Mouse (Mus musculus): Measurements from ENCODE around the gene B3gnt9. TPM values are rescaled to one million over a fixed set of nuclear protein-coding genes. Genes with fewer than 3 reads are reported as not detected.

The B3gnt9 gene
- total and polyA plus RNA-seq, 2 experiments, result 0.74 to 1.4 TPM

DNA sequence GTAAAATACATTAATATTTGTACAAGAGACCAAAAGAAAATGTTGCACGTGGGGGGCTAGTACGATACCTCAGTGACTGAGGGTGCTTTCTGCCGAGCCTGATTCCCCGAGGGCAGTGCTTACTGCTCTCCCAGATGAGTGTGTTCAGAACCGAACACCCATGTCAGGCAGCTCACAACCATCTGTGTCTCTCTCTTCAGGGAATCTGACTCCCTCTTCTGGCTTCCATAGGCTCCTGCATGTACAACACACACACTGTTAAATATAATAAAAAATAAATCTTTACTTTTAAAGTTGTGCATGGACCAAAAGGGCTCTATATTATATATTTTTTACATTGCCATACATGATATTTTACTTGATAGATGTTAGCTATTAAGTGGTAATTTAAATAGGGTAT lies 40.8 kb downstream of the B3gnt9 start:
- Histone ChIP-seq H3K27ac (replicated peaks; ENCODE audit: insufficient read depth, low read depth, low read length) (no peak overlapping the region), H3K36me3 (ENCODE audit: control insufficient read depth, insufficient read depth, low read length) (peaks cover 3% of the 10 kb centered on the region), H3K79me2 (ENCODE audit: control insufficient read depth, insufficient read depth, low read length) (no peaks in the 10 kb centered on the region; the same call in 1 of the 2 replicates), H3K4me3 (ENCODE audit: insufficient read depth, low read depth, low read length) (no peak overlapping the region), H3K27me3 (ENCODE audit: control insufficient read depth, insufficient read depth, low read length) (no peaks in the 10 kb centered on the region), H3K9ac (ENCODE audit: low read depth, low read length) (no peak overlapping the region), H3K4me1 (ENCODE audit: control insufficient read depth, insufficient read depth, low read length) (peaks cover 6% of the 10 kb centered on the region; the same call in 1 of the 2 replicates)
- TF ChIP-seq POLR2A (IDR thresholded peaks at IDR 0.05; ENCODE audit: extremely low read depth, insufficient read depth, low read length) (no peak), CTCF (IDR thresholded peaks at IDR 0.05; ENCODE audit: low read depth, low read length) (peak; percentile 23; the same call in 1 of the 2 replicates)
- no peak for DNase-seq (ENCODE audit: extremely low read depth, low read depth, low spot score)
- WGBS, result 95% methylated on average over 5 of the region's 5 CpGs

DNA sequence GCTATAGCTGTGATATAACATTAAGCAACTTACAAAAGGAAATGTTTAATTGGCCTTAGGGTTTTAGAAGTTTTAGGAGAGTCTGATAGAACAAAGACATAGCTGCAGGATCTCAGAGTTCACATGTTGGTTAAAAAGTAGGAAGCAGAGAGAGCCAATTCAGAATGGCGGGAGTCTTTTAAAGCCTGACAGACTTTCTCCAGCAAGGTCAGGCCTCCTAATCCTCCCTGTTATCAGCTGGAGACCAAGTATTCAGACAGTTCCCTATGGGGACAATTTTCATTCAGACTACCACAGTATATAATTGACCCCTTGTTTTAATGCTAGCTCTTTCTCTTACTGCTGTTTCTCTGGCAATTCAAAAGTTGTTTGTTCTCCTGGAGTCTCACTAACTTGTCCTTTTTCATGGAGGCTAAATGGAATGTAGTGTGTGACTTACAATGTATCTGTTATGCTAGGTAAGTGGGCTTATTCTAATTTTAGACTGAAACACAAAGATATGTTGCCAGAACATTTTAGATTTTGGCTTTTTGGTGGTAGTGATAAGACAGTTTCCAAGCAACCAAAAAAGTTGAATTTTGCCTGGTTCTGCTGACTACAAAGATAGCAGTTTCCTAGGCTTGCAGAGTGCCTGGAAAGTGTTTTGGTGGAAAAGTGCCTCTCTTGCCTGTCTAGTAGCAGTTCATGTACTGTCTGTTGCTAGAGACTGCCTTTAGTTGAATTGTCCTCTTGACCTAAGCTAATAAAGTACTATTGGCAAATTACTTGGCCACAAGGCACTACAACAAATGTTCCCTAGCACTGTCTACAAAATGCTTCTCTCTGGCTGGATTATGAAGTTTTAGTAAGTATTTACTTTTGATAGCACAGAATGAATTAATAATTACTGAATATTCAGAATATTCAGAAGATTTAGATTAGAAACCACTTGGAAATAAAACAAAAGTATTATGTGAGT lies 45.5 kb downstream of the B3gnt9 start:
- peaks cover 8% of the 10 kb centered on the region; the same call in 1 of the 2 replicates for H3K4me1 ChIP-seq (ENCODE audit: control insufficient read depth, insufficient read depth, low read length)
- H3K27ac ChIP-seq (replicated peaks; ENCODE audit: insufficient read depth, low read depth, low read length), result peak overlapping the region; percentile 55; the same call in 1 of the 2 replicates
- H3K36me3 ChIP-seq (ENCODE audit: control insufficient read depth, insufficient read depth, low read length), result peaks cover 4% of the 10 kb centered on the region; the same call in 1 of the 2 replicates
- peak; percentile 86 for DNase-seq (ENCODE audit: extremely low read depth, low read depth, low spot score)
- 67% methylated on average over 1 of the region's 1 CpGs for WGBS
- no peak overlapping the region for H3K4me3 ChIP-seq (ENCODE audit: insufficient read depth, low read depth, low read length)
- no peaks in the 10 kb centered on the region for H3K27me3 ChIP-seq (ENCODE audit: control insufficient read depth, insufficient read depth, low read length)
- no peaks in the 10 kb centered on the region; the same call in 1 of the 2 replicates for H3K79me2 ChIP-seq (ENCODE audit: control insufficient read depth, insufficient read depth, low read length)
- H3K9ac ChIP-seq (ENCODE audit: low read depth, low read length), result no peak overlapping the region
- TF ChIP-seq POLR2A (IDR thresholded peaks at IDR 0.05; ENCODE audit: extremely low read depth, insufficient read depth, low read length) (no peak), CTCF (IDR thresholded peaks at IDR 0.05; ENCODE audit: low read depth, low read length) (no peak)

GRCm38 (mm10) chr8:105207675-105208273 lies 47.2 kb downstream of the B3gnt9 start:
- Histone ChIP-seq H3K36me3 (ENCODE audit: control insufficient read depth, insufficient read depth, low read length) (peaks cover 8% of the 10 kb centered on the region), H3K27ac (replicated peaks; ENCODE audit: insufficient read depth, low read depth, low read length) (no peak overlapping the region), H3K4me1 (ENCODE audit: control insufficient read depth, insufficient read depth, low read length) (peaks cover 8% of the 10 kb centered on the region; the same call in 1 of the 2 replicates), H3K27me3 (ENCODE audit: control insufficient read depth, insufficient read depth, low read length) (no peaks in the 10 kb centered on the region), H3K4me3 (ENCODE audit: insufficient read depth, low read depth, low read length) (no peak overlapping the region), H3K79me2 (ENCODE audit: control insufficient read depth, insufficient read depth, low read length) (no peaks in the 10 kb centered on the region; the same call in 1 of the 2 replicates), H3K9ac (ENCODE audit: low read depth, low read length) (no peak overlapping the region)
- TF ChIP-seq POLR2A (IDR thresholded peaks at IDR 0.05; ENCODE audit: extremely low read depth, insufficient read depth, low read length), result no peak
- TF ChIP-seq CTCF (IDR thresholded peaks at IDR 0.05; ENCODE audit: low read depth, low read length), result no peak
- DNase-seq (ENCODE audit: extremely low read depth, low read depth, low spot score), result no peak
- 92% methylated on average over 2 of the region's 2 CpGs for WGBS

GRCm38 (mm10) chr8:105206766-105207275 lies 48.1 kb downstream of the B3gnt9 start:
- 31% methylated on average over 7 of the region's 7 CpGs for WGBS
- H3K27me3 ChIP-seq (ENCODE audit: control insufficient read depth, insufficient read depth, low read length), result no peaks in the 10 kb centered on the region
- no peak overlapping the region for H3K27ac ChIP-seq (replicated peaks; ENCODE audit: insufficient read depth, low read depth, low read length)
- TF ChIP-seq CTCF (IDR thresholded peaks at IDR 0.05; ENCODE audit: low read depth, low read length) (no peak), POLR2A (IDR thresholded peaks at IDR 0.05; ENCODE audit: extremely low read depth, insufficient read depth, low read length) (no peak)
- no peak overlapping the region for H3K4me3 ChIP-seq (ENCODE audit: insufficient read depth, low read depth, low read length)
- no peaks in the 10 kb centered on the region for H3K79me2 ChIP-seq (ENCODE audit: control insufficient read depth, insufficient read depth, low read length)
- no peak overlapping the region for H3K9ac ChIP-seq (ENCODE audit: low read depth, low read length)
- peaks cover 8% of the 10 kb centered on the region; the same call in 1 of the 2 replicates for H3K4me1 ChIP-seq (ENCODE audit: control insufficient read depth, insufficient read depth, low read length)
- peaks cover 12% of the 10 kb centered on the region for H3K36me3 ChIP-seq (ENCODE audit: control insufficient read depth, insufficient read depth, low read length)
- DNase-seq (ENCODE audit: extremely low read depth, low read depth, low spot score), result no peak

- H3K79me2 ChIP-seq (ENCODE audit: control insufficient read depth, insufficient read depth, low read length), result no peaks in the 10 kb centered on the region
- no peak for DNase-seq (ENCODE audit: extremely low read depth, low read depth, low spot score)
- no peak overlapping the region for H3K4me3 ChIP-seq (ENCODE audit: insufficient read depth, low read depth, low read length)
- WGBS, result 94% methylated on average over 1 of the region's 1 CpGs
- H3K36me3 ChIP-seq (ENCODE audit: control insufficient read depth, insufficient read depth, low read length), result peaks cover 14% of the 10 kb centered on the region
- no peak overlapping the region for H3K9ac ChIP-seq (ENCODE audit: low read depth, low read length)
- peaks cover 8% of the 10 kb centered on the region; the same call in 1 of the 2 replicates for H3K4me1 ChIP-seq (ENCODE audit: control insufficient read depth, insufficient read depth, low read length)
- H3K27me3 ChIP-seq (ENCODE audit: control insufficient read depth, insufficient read depth, low read length), result no peaks in the 10 kb centered on the region
- no peak overlapping the region for H3K27ac ChIP-seq (replicated peaks; ENCODE audit: insufficient read depth, low read depth, low read length)
- TF ChIP-seq POLR2A (IDR thresholded peaks at IDR 0.05; ENCODE audit: extremely low read depth, insufficient read depth, low read length) (no peak), CTCF (IDR thresholded peaks at IDR 0.05; ENCODE audit: low read depth, low read length) (no peak)
These were observed 49.2 kb downstream of the B3gnt9 start for GRCm38 (mm10) chr8:105205748-105206147.

Other genes starting within 250 kb of the B3gnt9 start
- gene Ces3a, start 206.6 kb downstream of the B3gnt9 start, total RNA-seq (2014; rRNA removed), result 819 and 925 TPM in 2 replicates
- 768 and 1,045 TPM in 2 replicates for gene Ces3a, start 206.6 kb downstream of the B3gnt9 start, polyA plus RNA-seq (2012; rRNA removed)
- gene Ces3b, start 171.4 kb downstream of the B3gnt9 start, total RNA-seq (2014; rRNA removed), result 271 and 504 TPM in 2 replicates
- gene Ces3b, start 171.4 kb downstream of the B3gnt9 start, polyA plus RNA-seq (2012; rRNA removed), result 213 and 453 TPM in 2 replicates
- gene Ces4a, start 123.4 kb downstream of the B3gnt9 start, total RNA-seq (2014; rRNA removed), result 0.13 and 0.55 TPM in 2 replicates
- gene Ces4a, start 123.4 kb downstream of the B3gnt9 start, polyA plus RNA-seq (2012; rRNA removed), result 0.09 and 0.93 TPM in 2 replicates
- gene Cbfb, start 84.5 kb downstream of the B3gnt9 start, total RNA-seq (2014; rRNA removed), result 13.2 and 15.7 TPM in 2 replicates
- gene Cbfb, start 84.5 kb downstream of the B3gnt9 start, polyA plus RNA-seq (2012; rRNA removed), result 1.8 and 2.8 TPM in 2 replicates
- gene D230025D16Rik, start 30.0 kb downstream of the B3gnt9 start, total RNA-seq (2014; rRNA removed), result 67.3 and 67.5 TPM in 2 replicates
- 39.0 and 54.9 TPM in 2 replicates for gene D230025D16Rik, start 30.0 kb downstream of the B3gnt9 start, polyA plus RNA-seq (2012; rRNA removed)
- gene Tradd, start 9.5 kb upstream of the B3gnt9 start, total RNA-seq (2014; rRNA removed), result 11.8 and 12.3 TPM in 2 replicates
- gene Tradd, start 9.5 kb upstream of the B3gnt9 start, polyA plus RNA-seq (2012; rRNA removed), result 16.1 and 18.6 TPM in 2 replicates
- 1.9 and 3.4 TPM in 2 replicates for gene Fbxl8, start 9.5 kb upstream of the B3gnt9 start, total RNA-seq (2014; rRNA removed)
- 6.7 and 7.3 TPM in 2 replicates for gene Fbxl8, start 9.5 kb upstream of the B3gnt9 start, polyA plus RNA-seq (2012; rRNA removed)
- gene Hsf4, start 14.6 kb upstream of the B3gnt9 start, total RNA-seq (2014; rRNA removed), result 4.4 and 4.8 TPM in 2 replicates
- 9.4 and 11.0 TPM in 2 replicates for gene Hsf4, start 14.6 kb upstream of the B3gnt9 start, polyA plus RNA-seq (2012; rRNA removed)
- 0.27 and 0.37 TPM in 2 replicates for gene Nol3, start 21.0 kb upstream of the B3gnt9 start, total RNA-seq (2014; rRNA removed)
- gene Nol3, start 21.0 kb upstream of the B3gnt9 start, polyA plus RNA-seq (2012; rRNA removed), result 0.40 and 0.43 TPM in 2 replicates
- 0.46 and 1.0 TPM in 2 replicates for gene 4931428F04Rik, start 34.7 kb upstream of the B3gnt9 start, total RNA-seq (2014; rRNA removed)
- 0.92 and 1.7 TPM in 2 replicates for gene 4931428F04Rik, start 34.7 kb upstream of the B3gnt9 start, polyA plus RNA-seq (2012; rRNA removed)
- gene Exoc3l, start 40.9 kb upstream of the B3gnt9 start, total RNA-seq (2014; rRNA removed), result 3.6 TPM in 2 replicates
- gene Exoc3l, start 40.9 kb upstream of the B3gnt9 start, polyA plus RNA-seq (2012; rRNA removed), result 4.6 and 9.3 TPM in 2 replicates
- 4.4 and 7.2 TPM in 2 replicates for gene E2f4, start 42.5 kb upstream of the B3gnt9 start, total RNA-seq (2014; rRNA removed)
- gene E2f4, start 42.5 kb upstream of the B3gnt9 start, polyA plus RNA-seq (2012; rRNA removed), result 41.7 and 59.0 TPM in 2 replicates
- gene Elmo3, start 50.4 kb upstream of the B3gnt9 start, total RNA-seq (2014; rRNA removed), result 16.8 and 19.5 TPM in 2 replicates
- 32.4 and 33.4 TPM in 2 replicates for gene Elmo3, start 50.4 kb upstream of the B3gnt9 start, polyA plus RNA-seq (2012; rRNA removed)
- 3.0 and 3.2 TPM in 2 replicates for gene Lrrc29, start 71.1 kb upstream of the B3gnt9 start, total RNA-seq (2014; rRNA removed)
- gene Lrrc29, start 71.1 kb upstream of the B3gnt9 start, polyA plus RNA-seq (2012; rRNA removed), result 7.9 and 12.9 TPM in 2 replicates
- gene Tmem208, start 71.2 kb upstream of the B3gnt9 start, total RNA-seq (2014; rRNA removed), result 97.9 and 104 TPM in 2 replicates
- 87.5 and 90.9 TPM in 2 replicates for gene Tmem208, start 71.2 kb upstream of the B3gnt9 start, polyA plus RNA-seq (2012; rRNA removed)
- gene Fhod1, start 92.8 kb upstream of the B3gnt9 start, total RNA-seq (2014; rRNA removed), result 1.7 and 1.9 TPM in 2 replicates
- 3.2 and 7.8 TPM in 2 replicates for gene Fhod1, start 92.8 kb upstream of the B3gnt9 start, polyA plus RNA-seq (2012; rRNA removed)
- gene Slc9a5, start 93.7 kb upstream of the B3gnt9 start, total RNA-seq (2014; rRNA removed), result under 0.01 and 0.20 TPM in 2 replicates
- 0.15 and 0.53 TPM in 2 replicates for gene Slc9a5, start 93.7 kb upstream of the B3gnt9 start, polyA plus RNA-seq (2012; rRNA removed)
- gene Plekhg4, start 118.1 kb upstream of the B3gnt9 start, total RNA-seq (2014; rRNA removed), result under 0.01 and 0.13 TPM in 2 replicates
- 0.09 TPM in 1 of 2 replicates, not detected in the other for gene Plekhg4, start 118.1 kb upstream of the B3gnt9 start, polyA plus RNA-seq (2012; rRNA removed)
- not detected in 2 replicates for gene Kctd19, start 158.3 kb upstream of the B3gnt9 start, total RNA-seq (2014; rRNA removed)
- not detected in 2 replicates for gene Kctd19, start 158.3 kb upstream of the B3gnt9 start, polyA plus RNA-seq (2012; rRNA removed)
- gene Lrrc36, start 158.4 kb upstream of the B3gnt9 start, total RNA-seq (2014; rRNA removed), result not detected in 2 replicates
- gene Lrrc36, start 158.4 kb upstream of the B3gnt9 start, polyA plus RNA-seq (2012; rRNA removed), result not detected in 2 replicates
- gene Tppp3, start 216.4 kb upstream of the B3gnt9 start, total RNA-seq (2014; rRNA removed), result 0.47 and 0.65 TPM in 2 replicates
- 0.51 and 0.80 TPM in 2 replicates for gene Tppp3, start 216.4 kb upstream of the B3gnt9 start, polyA plus RNA-seq (2012; rRNA removed)
- 1.9 and 2.3 TPM in 2 replicates for gene Zdhhc1, start 241.7 kb upstream of the B3gnt9 start, total RNA-seq (2014; rRNA removed)
- gene Zdhhc1, start 241.7 kb upstream of the B3gnt9 start, polyA plus RNA-seq (2012; rRNA removed), result 2.3 and 4.5 TPM in 2 replicates

Measured in liver, adult 2 months (tissue).